Mouse (Mus musculus) liver, embryonic 14.5 days (tissue): ENCODE results near the gene Kif17.

Experiments used
- CTCF ChIP-seq: IDR thresholded peaks from 2 replicates; pipeline ENCODE4 v1.5.1; 2016; ENCODE audit warnings: antibody characterized with exemption, low read depth, control low read depth
- EP300 ChIP-seq: IDR thresholded peaks from 2 replicates; pipeline ENCODE4 v1.6.1; 2016; ENCODE audit warnings: antibody characterized with exemption, low read depth

DNA sequence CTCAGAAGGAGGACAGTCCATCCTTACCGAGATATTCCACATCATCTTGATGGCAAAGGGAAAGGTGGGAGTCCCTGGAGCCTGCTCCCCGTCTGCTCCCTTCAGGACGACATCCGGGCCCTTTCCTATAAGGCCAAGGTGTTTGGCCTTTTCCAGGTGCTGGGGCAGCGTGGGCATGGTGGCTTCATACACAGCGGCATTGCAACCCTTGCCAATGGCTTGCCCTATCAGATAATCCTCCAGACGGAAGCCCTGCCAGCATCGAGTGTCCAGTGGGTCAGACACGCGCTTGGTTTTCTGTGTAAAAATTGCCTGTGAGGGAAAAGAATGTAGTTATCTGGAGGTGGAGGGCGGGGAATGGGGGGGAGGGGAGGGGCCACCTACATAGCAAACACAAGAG is 70.5 kb downstream of the Kif17 start:
- no peak for TF ChIP-seq CTCF
- no peak for TF ChIP-seq EP300
